Mouse (Mus musculus) embryonic fibroblast, embryonic 13.5 days (primary cell): ENCODE data around the gene Zdhhc11. TPM values are rescaled to one million over a fixed set of nuclear protein-coding genes. Genes with fewer than 3 reads are reported as not detected.

Source experiments
- H3K27ac ChIP-seq: 2 replicates; pipeline ENCODE4 v1.5.1; 2012; ENCODE audit warnings: low read length, control low read depth, inconsistent platforms; ENCODE audit not compliant: insufficient read depth
- H3K4me1 ChIP-seq: 2 replicates; pipeline ENCODE4 v1.6.1; 2011; ENCODE audit warnings: low read length; ENCODE audit not compliant: control insufficient read depth, insufficient read depth
- H3K4me3 ChIP-seq: 2 replicates; pipeline ENCODE4 v1.5.1; 2011; ENCODE audit warnings: mild to moderate bottlenecking, control low read depth, low read length; ENCODE audit not compliant: insufficient read depth
- CTCF ChIP-seq: IDR thresholded peaks from 2 replicates; pipeline ENCODE4 v1.5.1; 2011; ENCODE audit warnings: mild to moderate bottlenecking, control low read depth, low read length, moderate library complexity, borderline replicate concordance; ENCODE audit not compliant: insufficient read depth
- POLR2A ChIP-seq: IDR thresholded peaks from 2 replicates; pipeline ENCODE4 v1.6.1; 2011; ENCODE audit warnings: low read depth, mild to moderate bottlenecking, control low read depth, low read length, moderate library complexity
- polyA plus RNA-seq: library from polyadenylated mRNA; stranded (reverse); fragments of >200 nt; gene quantifications from 2 replicates; pipeline ENCODE4 v1.2.4, GENCODE M21; 2011; ENCODE audit warnings: low read depth; ENCODE audit not compliant: missing spikeins, insufficient read length

Gene Zdhhc11
- polyA plus RNA-seq, 1 experiment = not detected

GRCm38 (mm10) chr13:73960117-73960652, 3.5 kb upstream of the Zdhhc11 start:
- TF ChIP-seq POLR2A (no peak), CTCF (no peak)
- Histone ChIP-seq H3K4me3 (no peak overlapping the region), H3K27ac (no peak overlapping the region), H3K4me1 (no peaks in the 10 kb centered on the region)

- TF ChIP-seq CTCF (no peak), POLR2A (no peak)
- no peak overlapping the region for H3K4me3 ChIP-seq
- no peak overlapping the region for H3K27ac ChIP-seq
- no peaks in the 10 kb centered on the region for H3K4me1 ChIP-seq
Measured at GRCm38 (mm10) chr13:73961177-73961576, 2.5 kb upstream of the Zdhhc11 start.

- Histone ChIP-seq H3K27ac (no peak overlapping the region), H3K4me3 (no peak overlapping the region), H3K4me1 (no peaks in the 10 kb centered on the region)
- peak; percentile 62; the same call in 1 of the 2 replicates for TF ChIP-seq CTCF
- no peak for TF ChIP-seq POLR2A
Measured at GRCm38 (mm10) chr13:73970545-73971448, 7.1 kb downstream of the Zdhhc11 start.

- Histone ChIP-seq H3K4me1 (no peaks in the 10 kb centered on the region), H3K27ac (no peak overlapping the region), H3K4me3 (no peak overlapping the region)
- TF ChIP-seq POLR2A (no peak), CTCF (no peak)
Measured at GRCm38 (mm10) chr13:73974523-73974922, 10.9 kb downstream of the Zdhhc11 start.

GRCm38 (mm10) chr13:73976935-73977334, 13.3 kb downstream of the Zdhhc11 start:
- TF ChIP-seq POLR2A = no peak
- Histone ChIP-seq H3K27ac (no peak overlapping the region), H3K4me1 (no peaks in the 10 kb centered on the region), H3K4me3 (no peak overlapping the region)

- H3K4me3 ChIP-seq = no peak overlapping the region
- TF ChIP-seq CTCF = no peak
- no peak for TF ChIP-seq POLR2A
- no peaks in the 10 kb centered on the region for H3K4me1 ChIP-seq
- no peak overlapping the region for H3K27ac ChIP-seq
Measured at GRCm38 (mm10) chr13:73990325-73990724, 26.7 kb downstream of the Zdhhc11 start.

- Histone ChIP-seq H3K4me3 (no peak overlapping the region), H3K4me1 (no peaks in the 10 kb centered on the region), H3K27ac (no peak overlapping the region)
- TF ChIP-seq POLR2A = no peak
- TF ChIP-seq CTCF = no peak
Measured at GRCm38 (mm10) chr13:73990761-73991160, 27.1 kb downstream of the Zdhhc11 start.

GRCm38 (mm10) chr13:73991267-73991666, 27.6 kb downstream of the Zdhhc11 start:
- Histone ChIP-seq H3K4me1 (no peaks in the 10 kb centered on the region), H3K4me3 (no peak overlapping the region), H3K27ac (no peak overlapping the region)
- TF ChIP-seq POLR2A (no peak), CTCF (no peak)

GRCm38 (mm10) chr13:73996456-73996855, 32.8 kb downstream of the Zdhhc11 start:
- no peak overlapping the region for H3K27ac ChIP-seq
- no peak for TF ChIP-seq CTCF
- no peak for TF ChIP-seq POLR2A
- H3K4me3 ChIP-seq = no peak overlapping the region
- H3K4me1 ChIP-seq = no peaks in the 10 kb centered on the region

- no peak overlapping the region for H3K27ac ChIP-seq
- TF ChIP-seq CTCF = no peak
- TF ChIP-seq POLR2A = no peak
- H3K4me1 ChIP-seq = no peaks in the 10 kb centered on the region
- no peak overlapping the region for H3K4me3 ChIP-seq
Measured at GRCm38 (mm10) chr13:74000519-74000918, 36.9 kb downstream of the Zdhhc11 start.
